Mouse (Mus musculus) embryonic facial prominence, embryonic 15.5 days (tissue): ENCODE measurements around the gene Hoxa13. TPM values are rescaled to one million over a fixed set of nuclear protein-coding genes. Genes with fewer than 3 reads are reported as not detected.
A peak's percentile ranks its signal among the peaks of the same experiment; 100 is the strongest.

Experiments used
- ATAC-seq: fragments of 200-750 bp; cut with Nextera tagmentation; 2 replicates; pipeline ENCODE4 v1.8.0; 2017; ENCODE audit warnings: low read depth, moderate TSS enrichment; ENCODE audit not compliant: insufficient number of reproducible peaks, low FRiP score, low TSS enrichment
- H3K27ac ChIP-seq: fragments of 300-500 bp; sonication (generic); replicated peaks from 2 replicates; pipeline ENCODE4 v1.5.1; 2015; ENCODE audit warnings: mild to moderate bottlenecking, inconsistent platforms
- H3K27me3 ChIP-seq: fragments of 300-500 bp; sonication (generic); 2 replicates; pipeline ENCODE4 v1.6.1; 2015; ENCODE audit warnings: inconsistent platforms
- H3K36me3 ChIP-seq: fragments of 300-500 bp; sonication (generic); 2 replicates; pipeline ENCODE4 v1.6.1; 2015; ENCODE audit warnings: mild to moderate bottlenecking, inconsistent platforms
- H3K4me1 ChIP-seq: fragments of 300-500 bp; sonication (generic); 2 replicates; pipeline ENCODE4 v1.6.1; 2015; ENCODE audit warnings: inconsistent platforms
- H3K4me2 ChIP-seq: fragments of 300-500 bp; sonication (generic); replicated peaks from 2 replicates; pipeline ENCODE4 v1.6.1; 2015; ENCODE audit warnings: mild to moderate bottlenecking, inconsistent platforms
- H3K4me3 ChIP-seq: fragments of 300-500 bp; sonication (generic); replicated peaks from 2 replicates; pipeline ENCODE4 v1.5.1; 2015; ENCODE audit warnings: mild to moderate bottlenecking, inconsistent platforms
- H3K9ac ChIP-seq: fragments of 300-500 bp; sonication (generic); 2 replicates; pipeline ENCODE4 v1.6.1; 2015; ENCODE audit warnings: inconsistent platforms
- H3K9me3 ChIP-seq: fragments of 300-500 bp; sonication (generic); replicated peaks from 2 replicates; pipeline ENCODE4 v1.6.1; 2016; ENCODE audit warnings: inconsistent platforms
- WGBS: fragments of 180-500 bp; shearing (Covaris S2); methylation state at CpG from one replicate; pipeline ENCODE4 v1.1.7; 2015; 5-methylcytosine and 5-hydroxymethylcytosine counted together
- polyA plus RNA-seq: library from polyadenylated mRNA; unstranded; fragments of >200 nt; fragmentation: Nextera tagmentation; extraction: Ambion mirVana; gene quantifications from 2 replicates; pipeline ENCODE4 v1.2.1, GENCODE M21; 2015

The Hoxa13 gene
- polyA plus RNA-seq, 1 experiment from 2014 or later = 0.08 TPM

DNA sequence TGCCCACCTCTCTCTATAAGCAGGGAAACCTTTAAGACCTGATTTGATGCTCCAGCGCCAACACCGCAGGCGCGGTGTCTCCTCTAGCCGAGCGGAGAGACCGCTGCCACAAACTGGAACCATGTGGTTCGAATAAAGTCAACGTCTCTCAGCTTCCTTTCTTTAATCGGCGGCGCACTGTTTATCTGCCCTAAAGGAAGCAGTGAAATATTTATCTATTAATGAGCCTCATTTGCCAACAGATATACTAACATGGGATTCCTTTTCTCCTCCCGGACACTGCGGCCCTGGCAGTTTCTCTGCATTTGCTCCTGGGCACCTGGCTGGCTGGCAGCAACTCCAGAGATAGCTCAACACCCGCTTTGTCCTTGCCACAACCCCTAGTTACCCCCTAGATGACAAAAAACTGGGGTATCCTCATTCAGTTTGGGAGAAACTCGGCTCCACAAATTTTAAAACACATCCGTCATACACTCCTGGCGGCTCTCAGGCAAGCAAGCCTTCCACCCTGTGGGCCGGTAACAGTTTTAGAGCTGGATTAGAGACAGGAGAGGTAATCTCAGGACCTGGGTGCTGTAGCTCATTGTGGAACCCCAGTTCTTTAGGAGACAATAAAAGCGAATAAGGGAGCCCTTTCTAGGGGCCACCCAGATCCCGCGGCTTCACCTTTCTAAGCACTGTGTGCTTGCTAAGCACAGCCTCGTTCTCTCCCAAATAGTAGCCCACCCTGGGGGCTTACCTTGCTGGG lies 42.6 kb downstream of the Hoxa13 start:
- peaks cover 100% of the 10 kb centered on the region for H3K27me3 ChIP-seq
- H3K27ac ChIP-seq = no peak overlapping the region
- H3K4me2 ChIP-seq = peak overlapping the region; percentile 37
- H3K36me3 ChIP-seq = no peaks in the 10 kb centered on the region
- no peaks in the 10 kb centered on the region for H3K9me3 ChIP-seq
- peak overlapping the region; percentile 29 for H3K4me3 ChIP-seq
- no peak overlapping the region for H3K9ac ChIP-seq
- 4% methylated on average over 23 of the region's 23 CpGs for WGBS
- ATAC-seq = no peak
- H3K4me1 ChIP-seq = peaks cover 27% of the 10 kb centered on the region

- under 1% methylated on average over 25 of the region's 25 CpGs for WGBS
- Histone ChIP-seq H3K9ac (no peak overlapping the region), H3K36me3 (no peaks in the 10 kb centered on the region), H3K27me3 (peaks cover 100% of the 10 kb centered on the region), H3K9me3 (no peaks in the 10 kb centered on the region), H3K27ac (no peak overlapping the region), H3K4me1 (peaks cover 33% of the 10 kb centered on the region), H3K4me3 (peak overlapping the region; percentile 29), H3K4me2 (peak overlapping the region; percentile 37)
- no peak for ATAC-seq
Measured at GRCm38 (mm10) chr6:52217459-52217768, 43.3 kb downstream of the Hoxa13 start.

GRCm38 (mm10) chr6:52216691-52217458 lies 43.8 kb downstream of the Hoxa13 start:
- no peaks in the 10 kb centered on the region for H3K9me3 ChIP-seq
- WGBS = 3% methylated on average over 60 of the region's 60 CpGs
- no peaks in the 10 kb centered on the region for H3K36me3 ChIP-seq
- H3K4me1 ChIP-seq = peaks cover 31% of the 10 kb centered on the region
- peak overlapping the region; percentile 37 for H3K4me2 ChIP-seq
- H3K27ac ChIP-seq = no peak overlapping the region
- ATAC-seq = no peak
- H3K4me3 ChIP-seq = peak overlapping the region; percentile 29
- no peak overlapping the region for H3K9ac ChIP-seq
- peaks cover 100% of the 10 kb centered on the region for H3K27me3 ChIP-seq

DNA sequence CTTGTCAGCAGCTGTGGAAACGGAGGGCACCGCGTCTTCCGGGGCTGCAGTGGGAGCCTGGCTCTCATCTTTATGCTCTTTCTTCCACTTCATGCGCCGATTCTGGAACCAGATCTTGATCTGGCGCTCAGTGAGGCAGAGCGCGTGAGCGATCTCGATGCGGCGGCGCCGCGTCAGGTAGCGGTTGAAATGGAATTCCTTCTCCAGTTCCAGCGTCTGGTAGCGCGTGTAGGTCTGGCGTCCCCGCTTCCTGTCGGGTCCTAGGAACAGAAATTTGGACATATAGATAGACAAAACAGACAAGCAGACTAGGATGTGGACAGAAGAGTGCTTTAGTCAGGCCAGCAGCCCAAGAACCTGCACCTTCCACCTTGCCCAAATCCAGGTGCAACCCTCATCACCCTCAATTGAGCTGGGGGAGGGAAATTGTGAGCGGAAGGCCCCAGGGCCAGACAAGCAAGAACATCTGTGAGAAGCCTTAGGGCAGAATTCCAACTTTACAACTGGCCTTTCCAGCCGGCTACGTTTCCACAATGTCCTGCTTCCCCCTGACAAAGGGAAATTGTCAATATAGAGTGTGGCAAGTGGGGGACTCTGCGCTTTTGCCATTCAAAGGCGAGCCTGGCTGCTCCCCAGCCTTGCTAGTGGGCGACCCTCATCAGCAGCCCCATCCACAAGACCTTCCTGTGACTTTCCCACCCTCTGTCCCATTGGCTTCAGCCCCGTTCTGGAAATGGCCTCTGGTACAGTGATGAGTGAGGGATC lies 44.7 kb downstream of the Hoxa13 start:
- Histone ChIP-seq H3K4me2 (no peak overlapping the region), H3K9me3 (no peaks in the 10 kb centered on the region), H3K27ac (no peak overlapping the region), H3K9ac (no peak overlapping the region), H3K27me3 (peaks cover 100% of the 10 kb centered on the region), H3K4me1 (peaks cover 25% of the 10 kb centered on the region), H3K36me3 (no peaks in the 10 kb centered on the region), H3K4me3 (no peak overlapping the region)
- no peak for ATAC-seq
- WGBS = 2% methylated on average over 30 of the region's 30 CpGs

DNA sequence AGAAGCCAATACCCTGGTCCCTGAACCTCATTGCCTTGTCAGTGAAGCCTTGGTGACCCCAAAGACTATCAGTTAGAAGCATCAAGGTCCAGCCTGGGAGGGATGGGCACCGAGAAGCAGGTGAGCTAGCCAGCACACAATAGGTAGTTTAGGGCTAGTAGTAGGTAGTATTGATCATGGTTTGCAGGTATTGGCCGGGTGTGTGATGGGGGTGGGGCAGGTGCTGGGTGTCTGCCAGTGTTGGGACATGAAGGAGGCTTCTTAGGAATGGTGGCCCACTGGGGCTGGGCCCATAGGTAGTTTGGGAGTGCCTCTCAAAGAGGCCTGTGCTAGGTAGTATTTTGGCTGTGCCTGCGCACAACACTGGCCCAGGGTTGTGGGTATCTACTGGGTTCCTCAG lies 45.6 kb downstream of the Hoxa13 start:
- ATAC-seq = no peak
- H3K9ac ChIP-seq = no peak overlapping the region
- H3K36me3 ChIP-seq = no peaks in the 10 kb centered on the region
- H3K9me3 ChIP-seq = no peaks in the 10 kb centered on the region
- peaks cover 24% of the 10 kb centered on the region for H3K4me1 ChIP-seq
- H3K4me3 ChIP-seq = no peak overlapping the region
- H3K4me2 ChIP-seq = no peak overlapping the region
- H3K27me3 ChIP-seq = peaks cover 99% of the 10 kb centered on the region
- no peak overlapping the region for H3K27ac ChIP-seq
- WGBS = 12% methylated on average over 3 of the region's 3 CpGs

- peaks cover 24% of the 10 kb centered on the region for H3K4me1 ChIP-seq
- 11% methylated on average over 5 of the region's 5 CpGs for WGBS
- peaks cover 99% of the 10 kb centered on the region for H3K27me3 ChIP-seq
- H3K27ac ChIP-seq = no peak overlapping the region
- no peak for ATAC-seq
- no peak overlapping the region for H3K4me2 ChIP-seq
- H3K4me3 ChIP-seq = no peak overlapping the region
- no peaks in the 10 kb centered on the region for H3K36me3 ChIP-seq
- H3K9ac ChIP-seq = no peak overlapping the region
- H3K9me3 ChIP-seq = no peaks in the 10 kb centered on the region
Measured at GRCm38 (mm10) chr6:52214271-52214670, 46.4 kb downstream of the Hoxa13 start.

GRCm38 (mm10) chr6:52213119-52213986 lies 47.3 kb downstream of the Hoxa13 start, which contains the start of the genes Hoxa3 and Gm28308:
Gene Hoxa3, minus strand, starts transcription at chr6:52213336.
Gene Gm28308, minus strand, starts transcription at chr6:52213339.
- no peaks in the 10 kb centered on the region for H3K9me3 ChIP-seq
- H3K27ac ChIP-seq = no peak within 1 kb of the TSS
- peaks cover 32% of the 10 kb centered on the region for H3K4me1 ChIP-seq
- peaks cover 99% of the 10 kb centered on the region for H3K27me3 ChIP-seq
- ATAC-seq = no peak
- 2% methylated on average over 38 of the region's 38 CpGs for WGBS
- no peak within 1 kb of the TSS for H3K4me2 ChIP-seq
- no peak within 1 kb of the TSS for H3K9ac ChIP-seq
- no peaks in the 10 kb centered on the region for H3K36me3 ChIP-seq
- peak within 1 kb of the TSS; percentile 24 for H3K4me3 ChIP-seq

- under 1% methylated on average over 22 of the region's 22 CpGs for WGBS
- H3K4me1 ChIP-seq = peaks cover 30% of the 10 kb centered on the region
- no peak for ATAC-seq
- no peak overlapping the region for H3K9ac ChIP-seq
- no peak overlapping the region for H3K4me2 ChIP-seq
- H3K36me3 ChIP-seq = no peaks in the 10 kb centered on the region
- H3K4me3 ChIP-seq = peak overlapping the region; percentile 24
- H3K27me3 ChIP-seq = peaks cover 98% of the 10 kb centered on the region
- H3K9me3 ChIP-seq = no peaks in the 10 kb centered on the region
- H3K27ac ChIP-seq = no peak overlapping the region
Measured at GRCm38 (mm10) chr6:52212556-52213118, 48.0 kb downstream of the Hoxa13 start.

- Histone ChIP-seq H3K4me2 (no peak overlapping the region), H3K4me3 (0 out of 2 replicates have a peak overlapping the region, but pooled peaks have one; percentile 10), H3K27ac (no peak overlapping the region), H3K27me3 (peaks cover 98% of the 10 kb centered on the region), H3K4me1 (peaks cover 24% of the 10 kb centered on the region), H3K9me3 (no peaks in the 10 kb centered on the region), H3K36me3 (no peaks in the 10 kb centered on the region), H3K9ac (no peak overlapping the region)
- WGBS = 5% methylated on average over 13 of the region's 13 CpGs
- no peak for ATAC-seq
Measured at GRCm38 (mm10) chr6:52211961-52212360, 48.7 kb downstream of the Hoxa13 start.

GRCm38 (mm10) chr6:52211170-52211935 lies 49.3 kb downstream of the Hoxa13 start:
- H3K27me3 ChIP-seq = peaks cover 98% of the 10 kb centered on the region
- H3K27ac ChIP-seq = no peak overlapping the region

More at GRCm38 (mm10) chr6:52211170-52211935, 49.3 kb downstream of the Hoxa13 start:
- no peak overlapping the region for H3K4me2 ChIP-seq
- H3K4me3 ChIP-seq = 0 out of 2 replicates have a peak overlapping the region, but pooled peaks have one; percentile 10
- no peaks in the 10 kb centered on the region for H3K36me3 ChIP-seq
- no peaks in the 10 kb centered on the region for H3K9me3 ChIP-seq
- peaks cover 20% of the 10 kb centered on the region; the same call in 1 of the 2 replicates for H3K4me1 ChIP-seq
- 2% methylated on average over 37 of the region's 37 CpGs for WGBS
- peak; percentile 19; the same call in 1 of the 2 replicates for ATAC-seq
- no peak overlapping the region for H3K9ac ChIP-seq
